Mouse (Mus musculus) 416B (cell line): ENCODE data around the gene Trim29.
A peak's percentile ranks its signal among the peaks of the same experiment; 100 is the strongest.

ENCODE experiments used
- DNase-seq: peaks from one replicate; pipeline ENCODE4 v3.0.0; 2011; ENCODE audit warnings: low read depth

The Trim29 gene

DNA sequence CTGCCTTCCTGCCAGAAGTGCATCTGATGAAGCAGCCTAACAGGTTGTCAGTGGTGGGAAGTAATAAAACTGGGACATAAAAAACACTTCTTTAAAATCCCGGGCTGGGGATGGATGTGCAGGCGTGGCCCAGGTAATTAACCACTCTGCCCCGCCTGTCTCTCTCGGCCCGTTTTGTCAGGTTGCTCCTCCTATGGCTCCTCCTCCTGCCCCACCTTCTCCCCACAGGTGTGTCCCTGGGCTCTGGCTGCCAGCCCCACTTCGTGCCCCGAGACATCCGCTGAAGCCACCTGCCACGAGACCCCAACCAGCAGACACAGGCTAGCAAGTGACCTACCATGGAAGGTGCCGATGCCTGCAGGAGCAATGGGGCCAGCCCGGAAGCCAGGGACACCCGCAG is at the start of gene Trim29:
Gene Trim29 (plus strand): TSS at position 311 of the 400 bp plus-strand sequence.
- DNase-seq = no peak

- no peak for DNase-seq
These were observed 49.3 kb upstream of the Trim29 start for GRCm38 (mm10) chr9:43261124-43261907.

DNA sequence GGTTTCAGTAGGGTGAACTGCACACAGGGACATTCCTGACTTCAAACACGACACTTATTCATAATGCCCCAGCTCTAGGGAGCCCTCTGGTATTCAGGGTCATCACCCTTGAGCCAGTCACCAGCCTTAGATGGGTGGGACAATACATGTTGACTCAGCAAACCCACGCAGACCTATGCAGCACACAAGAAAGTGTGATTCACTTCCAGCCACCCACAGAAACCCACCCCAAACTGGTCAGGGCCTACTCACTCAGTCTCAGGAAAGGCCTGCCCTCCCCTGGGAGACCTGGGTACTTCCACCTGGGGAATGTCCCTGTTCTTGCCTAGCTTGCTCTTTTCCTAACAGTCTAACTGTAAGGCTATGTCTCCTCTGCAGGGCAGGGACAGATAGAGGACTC is 48.7 kb upstream of the Trim29 start:
- peak; percentile 90 for DNase-seq

DNA sequence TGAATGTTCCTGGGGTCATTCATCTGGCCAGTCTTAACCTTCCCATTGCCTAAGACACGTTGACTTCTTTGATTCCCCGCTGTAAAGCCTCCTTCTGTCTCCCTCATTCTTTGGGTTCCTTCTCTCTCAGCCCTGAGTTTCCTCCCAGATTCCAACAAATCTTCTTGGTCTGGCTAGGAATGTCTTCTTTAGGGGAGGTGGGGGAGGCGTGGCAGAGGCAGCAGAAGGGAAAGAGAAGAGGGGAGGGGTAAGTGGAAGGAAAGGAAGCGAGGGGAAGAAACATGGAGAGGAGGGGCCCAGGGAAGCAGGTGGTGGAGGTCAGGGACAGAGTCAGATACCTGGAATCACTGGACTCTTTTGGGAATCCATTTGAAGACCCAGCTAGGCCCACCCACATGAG is 48.3 kb upstream of the Trim29 start:
- no peak for DNase-seq

- no peak for DNase-seq
These were observed 47.7 kb upstream of the Trim29 start for GRCm38 (mm10) chr9:43262811-43263550.

- no peak for DNase-seq
These were observed 46.6 kb upstream of the Trim29 start for GRCm38 (mm10) chr9:43263946-43264451.

- no peak for DNase-seq
These were observed 45.5 kb upstream of the Trim29 start for GRCm38 (mm10) chr9:43265194-43265593.

- DNase-seq = peak; percentile 83
These were observed 43.3 kb upstream of the Trim29 start for GRCm38 (mm10) chr9:43267357-43267756.

DNA sequence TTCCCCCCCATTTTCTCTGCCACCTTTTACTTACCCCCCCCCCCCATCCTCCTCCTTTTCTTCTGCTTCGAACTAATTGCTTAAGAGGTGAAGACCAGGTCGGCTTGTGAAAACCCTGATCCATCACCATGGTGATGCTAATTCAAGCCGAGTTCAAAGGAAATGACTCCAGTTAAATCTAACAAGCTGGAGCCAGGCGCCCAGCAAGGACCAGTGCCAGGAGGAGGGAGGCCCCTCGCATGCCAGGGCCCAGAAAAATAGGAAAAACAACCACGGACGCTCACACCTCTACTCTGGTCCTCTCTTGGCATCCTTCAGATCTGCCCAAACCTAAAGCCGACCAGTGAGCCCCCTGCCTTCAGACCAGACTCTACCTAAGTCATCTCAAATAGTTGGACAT is 41.5 kb upstream of the Trim29 start:
- DNase-seq = no peak

DNA sequence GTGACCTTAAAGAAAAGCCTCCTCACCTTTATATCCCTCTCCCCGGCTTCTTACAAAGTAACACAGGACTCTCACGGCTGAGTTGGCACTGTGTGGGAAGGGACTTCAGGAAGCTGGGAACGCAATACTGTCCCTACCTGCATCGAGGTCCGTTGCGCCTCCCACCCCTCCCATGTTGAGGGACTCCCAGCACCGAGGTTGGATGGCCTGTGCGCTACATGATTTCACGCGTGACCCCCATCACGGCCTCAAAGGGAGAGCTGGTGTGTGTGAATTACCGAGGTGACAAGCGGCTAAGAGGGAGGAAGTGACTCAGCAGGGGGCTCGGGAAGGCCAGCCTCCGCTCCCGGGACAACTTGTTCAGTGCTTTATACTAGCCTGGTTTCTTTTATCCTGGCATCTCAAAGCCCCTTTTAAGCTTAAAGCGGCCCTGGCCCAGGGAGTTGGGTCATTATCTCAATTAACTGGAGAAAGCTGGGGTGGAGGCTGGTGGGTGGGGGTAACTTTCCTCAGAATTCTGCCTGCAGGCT is 39.9 kb upstream of the Trim29 start:
- peak; percentile 49 for DNase-seq

GRCm38 (mm10) chr9:43271761-43272518 is 38.7 kb upstream of the Trim29 start:
- DNase-seq = no peak

DNA sequence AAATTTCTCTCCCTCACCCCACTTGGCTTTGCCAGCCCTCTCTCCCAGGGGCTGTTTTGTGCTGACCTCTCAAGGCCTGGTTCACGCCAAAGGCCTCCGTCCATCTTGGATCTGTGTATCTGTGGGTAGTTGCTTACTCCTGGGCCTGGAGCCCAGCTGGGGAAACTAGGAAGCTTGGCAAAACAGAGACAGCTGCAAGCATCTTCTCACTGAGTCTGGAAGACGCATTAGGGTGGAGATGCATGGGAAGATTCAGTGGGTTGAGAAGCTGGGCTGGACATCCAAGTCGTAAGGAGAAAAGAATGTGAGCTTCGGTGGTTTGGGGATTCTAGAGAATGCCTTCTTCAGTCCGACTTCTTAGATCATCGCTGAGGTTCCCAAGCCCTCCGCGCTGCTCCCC is 36.9 kb upstream of the Trim29 start:
- DNase-seq = no peak

DNA sequence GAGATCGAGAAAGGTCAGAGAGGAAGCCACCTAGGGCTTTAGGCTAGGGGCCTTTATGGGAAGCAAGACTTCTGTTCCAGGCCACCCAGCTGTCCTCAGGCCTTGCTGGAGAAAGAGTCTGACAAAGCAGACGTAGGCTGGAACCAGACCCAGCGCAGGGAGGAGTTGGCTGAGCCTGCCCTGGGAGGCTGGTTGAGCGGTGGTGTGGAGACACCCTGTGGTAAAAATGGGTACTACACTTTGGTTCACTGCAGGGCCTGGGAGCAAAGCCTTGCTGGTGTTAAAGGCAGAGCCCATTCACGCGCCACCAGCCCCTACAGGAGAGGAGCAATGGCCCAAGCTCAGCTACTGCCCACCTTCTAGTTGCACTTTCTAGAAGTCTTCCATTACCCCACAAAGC is 26.4 kb upstream of the Trim29 start:
- DNase-seq = peak; percentile 81

GRCm38 (mm10) chr9:43285281-43285680 is 25.4 kb upstream of the Trim29 start:
- no peak for DNase-seq

DNA sequence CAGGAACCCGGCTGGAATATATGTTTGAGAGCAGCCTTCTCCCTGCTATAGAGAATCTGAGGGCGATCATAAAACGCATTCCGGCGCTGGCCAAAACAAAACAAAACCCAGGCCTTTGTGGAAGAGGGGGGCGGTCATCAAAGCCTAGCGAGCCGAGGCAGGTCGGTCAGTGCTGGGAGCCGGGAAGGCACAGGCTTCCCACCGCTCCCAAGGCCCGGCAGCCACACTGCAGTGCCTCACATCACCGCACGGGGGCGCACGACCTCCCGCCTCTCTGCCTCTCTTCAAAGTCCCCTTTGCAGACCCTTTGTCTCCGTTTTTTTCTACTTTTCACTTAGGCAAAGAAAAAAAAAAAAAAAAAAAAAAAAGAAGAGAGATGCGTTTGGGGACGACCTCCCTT is 23.8 kb upstream of the Trim29 start:
- DNase-seq = peak; percentile 23

DNA sequence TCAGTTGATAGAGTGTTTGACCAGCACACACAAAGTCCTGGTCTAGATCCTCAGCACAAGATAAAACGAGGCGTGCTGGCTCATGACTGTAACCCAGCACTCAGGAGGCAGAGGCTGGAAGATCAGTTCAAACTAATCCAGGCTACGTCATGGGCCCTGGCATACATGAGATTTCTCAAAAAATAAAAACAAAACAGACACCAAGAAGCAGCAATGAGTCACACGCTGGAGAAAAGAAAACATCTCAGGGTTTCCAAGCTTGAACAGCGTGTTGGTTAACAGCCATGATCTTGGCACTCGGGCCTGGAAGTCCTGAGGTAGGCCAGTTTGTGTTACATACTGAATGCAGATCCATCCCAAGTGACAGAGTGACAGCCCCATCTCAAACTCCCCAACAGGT is 17.6 kb upstream of the Trim29 start:
- DNase-seq = no peak

DNA sequence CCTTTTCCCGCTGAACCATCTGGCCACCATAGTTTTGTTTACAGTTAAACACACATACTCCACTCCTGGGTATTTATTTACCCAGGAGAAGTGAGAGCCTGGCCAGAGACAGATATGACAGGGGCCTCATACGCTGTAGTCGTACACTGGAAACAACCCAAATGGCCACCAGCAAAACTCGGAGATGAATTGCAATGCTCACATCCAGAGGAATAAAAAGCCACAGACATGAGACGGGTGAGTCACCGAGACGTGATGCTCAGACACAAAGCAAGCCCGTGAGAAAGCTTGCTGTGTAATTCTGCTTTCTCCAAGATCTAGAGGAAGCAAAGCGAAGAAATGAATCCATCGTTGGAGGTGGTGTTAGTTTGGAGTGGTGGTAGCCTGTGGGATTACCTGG is 10.3 kb upstream of the Trim29 start:
- DNase-seq = no peak

GRCm38 (mm10) chr9:43302989-43303388 is 7.7 kb upstream of the Trim29 start:
- DNase-seq = peak; percentile 42

- peak; percentile 53 for DNase-seq
These were observed 4.8 kb upstream of the Trim29 start for GRCm38 (mm10) chr9:43305882-43306281.

GRCm38 (mm10) chr9:43309087-43309872 is 1.4 kb upstream of the Trim29 start:
- DNase-seq = no peak

GRCm38 (mm10) chr9:43312190-43312589 is 1.5 kb downstream of the Trim29 start:
- no peak for DNase-seq
